Mouse (Mus musculus) MEL (cell line): ENCODE measurements around the gene Nans. TPM values are rescaled to one million over a fixed set of nuclear protein-coding genes. Genes with fewer than 3 reads are reported as not detected.

ENCODE experiments used
- DNase-seq: peaks from one replicate; pipeline ENCODE4 v3.0.0; 2011; ENCODE audit warnings: low read depth, low spot score
- H3K27ac ChIP-seq: 2 replicates; pipeline ENCODE4 v1.5.1; 2012; ENCODE audit warnings: low read depth, mild to moderate bottlenecking, control low read depth, low read length, moderate library complexity; ENCODE audit not compliant: control insufficient read depth
- H3K27me3 ChIP-seq, 2 experiments: fragments of 150-350 bp in 1 of 2; sonication (generic) in 1 of 2; 2 replicates each; pipeline ENCODE4 v1.6.1; 2012; ENCODE audit warnings: low read length in 2 of 2, mild to moderate bottlenecking in 2 of 2, improper control_type of control experiment in 1 of 2, moderate library complexity in 1 of 2; ENCODE audit not compliant: insufficient read depth in 2 of 2, control insufficient read depth in 1 of 2
- H3K36me3 ChIP-seq, 2 experiments: 2 replicates each; pipeline ENCODE4 v1.6.1; 2012 to 2014; ENCODE audit warnings: low read length in 2 of 2, improper control_type of control experiment in 1 of 2, inconsistent platforms in 1 of 2, mild to moderate bottlenecking in 1 of 2; ENCODE audit not compliant: insufficient read depth in 2 of 2, control insufficient read depth in 1 of 2
- H3K4me1 ChIP-seq, 2 experiments: fragments of 150-350 bp in 1 of 2; sonication (generic) in 1 of 2; 2 replicates each; pipeline ENCODE4 v1.6.1; 2012; ENCODE audit warnings: low read length in 2 of 2, improper control_type of control experiment in 1 of 2, mild to moderate bottlenecking in 1 of 2; ENCODE audit not compliant: insufficient read depth in 2 of 2, control insufficient read depth in 1 of 2
- H3K4me3 ChIP-seq, 2 experiments: fragments of 150-350 bp in 1 of 2; sonication (generic) in 1 of 2; 2 replicates each; pipeline ENCODE4 v1.5.1; 2012; ENCODE audit warnings: low read depth in 2 of 2, low read length in 2 of 2, mild to moderate bottlenecking in 2 of 2, moderate library complexity in 2 of 2, control low read depth in 1 of 2, improper control_type of control experiment in 1 of 2; ENCODE audit not compliant: control insufficient read depth in 1 of 2, insufficient read depth in 1 of 2
- H3K79me2 ChIP-seq: 2 replicates; pipeline ENCODE4 v1.6.1; 2012; ENCODE audit warnings: mild to moderate bottlenecking, low read length, moderate library complexity; ENCODE audit not compliant: control insufficient read depth, poor library complexity, insufficient read depth
- H3K9ac ChIP-seq: 2 replicates; pipeline ENCODE4 v1.6.1; 2012; ENCODE audit warnings: low read depth, mild to moderate bottlenecking, control low read depth, low read length, moderate library complexity; ENCODE audit not compliant: control insufficient read depth, poor library complexity, severe bottlenecking
- H3K9me3 ChIP-seq: fragments of 150-350 bp; sonication (generic); replicated peaks from 2 replicates; pipeline ENCODE4 v1.6.1; 2012; ENCODE audit warnings: mild to moderate bottlenecking, low read length, improper control_type of control experiment, moderate library complexity; ENCODE audit not compliant: insufficient read depth
- BHLHE40 ChIP-seq: IDR thresholded peaks from 2 replicates; pipeline ENCODE4 v1.6.1; 2012; ENCODE audit warnings: low read depth, mild to moderate bottlenecking, inconsistent platforms, low read length, improper control_type of control experiment, borderline replicate concordance
- CHD1 ChIP-seq: IDR thresholded peaks from 2 replicates; pipeline ENCODE4 v1.6.1; 2012; ENCODE audit warnings: low read depth, mild to moderate bottlenecking, inconsistent platforms, low read length, improper control_type of control experiment
- E2F4 ChIP-seq: IDR thresholded peaks from 2 replicates; pipeline ENCODE4 v1.6.1; 2011; ENCODE audit warnings: low read depth, low read length, improper control_type of control experiment, borderline replicate concordance
- ELF1 ChIP-seq: IDR thresholded peaks from 2 replicates; pipeline ENCODE4 v1.6.1; 2014; ENCODE audit warnings: low read depth, mild to moderate bottlenecking, inconsistent platforms, low read length, improper control_type of control experiment, moderate library complexity
- EP300 ChIP-seq, 2 experiments: IDR thresholded peaks; 2 replicates each; pipeline ENCODE4 v1.6.1; 2011; ENCODE audit warnings: improper control_type of control experiment in 2 of 2, low read length in 2 of 2, low read depth in 1 of 2, mild to moderate bottlenecking in 1 of 2
- GABPA ChIP-seq: IDR thresholded peaks from 2 replicates; pipeline ENCODE4 v1.6.1; 2012; ENCODE audit warnings: low read depth, mild to moderate bottlenecking, inconsistent platforms, low read length, improper control_type of control experiment, moderate library complexity
- GATA1 ChIP-seq: IDR thresholded peaks from 2 replicates; pipeline ENCODE4 v1.6.1; 2011; ENCODE audit warnings: low read depth, low read length, improper control_type of control experiment
- JUND ChIP-seq: IDR thresholded peaks from 2 replicates; pipeline ENCODE4 v1.6.1; 2011; ENCODE audit warnings: low read depth, mild to moderate bottlenecking, improper control_type of control experiment, low read length
- MAFK ChIP-seq: IDR thresholded peaks from 2 replicates; pipeline ENCODE4 v1.6.1; 2011; ENCODE audit warnings: low read depth, mild to moderate bottlenecking, low read length, improper control_type of control experiment, borderline replicate concordance
- MAZ ChIP-seq: IDR thresholded peaks from 2 replicates; pipeline ENCODE4 v1.6.1; 2012; ENCODE audit warnings: low read depth, mild to moderate bottlenecking, inconsistent platforms, low read length, improper control_type of control experiment
- MYB ChIP-seq: IDR thresholded peaks from 2 replicates; pipeline ENCODE4 v1.6.1; 2011; ENCODE audit warnings: mild to moderate bottlenecking, low read depth, low read length, improper control_type of control experiment
- NELFE ChIP-seq: IDR thresholded peaks from 2 replicates; pipeline ENCODE4 v1.6.1; 2011; ENCODE audit warnings: low read depth, low read length, improper control_type of control experiment
- NRF1 ChIP-seq: IDR thresholded peaks from 2 replicates; pipeline ENCODE4 v1.6.1; 2014; ENCODE audit warnings: low read depth, mild to moderate bottlenecking, inconsistent platforms, low read length, improper control_type of control experiment, moderate library complexity; ENCODE audit not compliant: poor library complexity, insufficient read depth, severe bottlenecking
- POLR2A ChIP-seq, 2 experiments: IDR thresholded peaks; 2 replicates each; pipeline ENCODE4 v1.6.1; 2011 to 2012; ENCODE audit warnings: low read length in 2 of 2, mild to moderate bottlenecking in 2 of 2, control low read depth in 1 of 2, improper control_type of control experiment in 1 of 2, low read depth in 1 of 2, moderate library complexity in 1 of 2; ENCODE audit not compliant: control insufficient read depth in 1 of 2, insufficient read depth in 1 of 2, poor library complexity in 1 of 2
- POLR2AphosphoS5 ChIP-seq: IDR thresholded peaks from 2 replicates; pipeline ENCODE4 v1.6.1; 2012; ENCODE audit warnings: low read depth, borderline replicate concordance, mild to moderate bottlenecking, inconsistent platforms, low read length, moderate library complexity, mixed read lengths
- RAD21 ChIP-seq: IDR thresholded peaks from 2 replicates; pipeline ENCODE4 v1.6.1; 2011; ENCODE audit warnings: mild to moderate bottlenecking, low read depth, low read length, improper control_type of control experiment
- RCOR1 ChIP-seq: IDR thresholded peaks from 2 replicates; pipeline ENCODE4 v1.6.1; 2012; ENCODE audit warnings: low read depth, mild to moderate bottlenecking, inconsistent platforms, low read length, improper control_type of control experiment
- SIN3A ChIP-seq: IDR thresholded peaks from 2 replicates; pipeline ENCODE4 v1.6.1; 2012; ENCODE audit warnings: low read length, improper control_type of control experiment, inconsistent platforms
- SMC3 ChIP-seq: IDR thresholded peaks from 2 replicates; pipeline ENCODE4 v1.6.1; 2011; ENCODE audit warnings: low read depth, low read length, improper control_type of control experiment
- TAL1 ChIP-seq: IDR thresholded peaks from 2 replicates; pipeline ENCODE4 v1.6.1; 2012; ENCODE audit warnings: mild to moderate bottlenecking, inconsistent platforms, low read length, moderate library complexity, mixed read lengths
- TBP ChIP-seq: IDR thresholded peaks from 2 replicates; pipeline ENCODE4 v1.8.0; 2011; ENCODE audit warnings: low read depth, low read length, improper control_type of control experiment
- TCF12 ChIP-seq: IDR thresholded peaks from 2 replicates; pipeline ENCODE4 v1.6.1; 2014; ENCODE audit warnings: low read depth, mild to moderate bottlenecking, inconsistent platforms, low read length, improper control_type of control experiment, moderate library complexity
- UBTF ChIP-seq: IDR thresholded peaks from 2 replicates; pipeline ENCODE4 v1.6.1; 2012; ENCODE audit warnings: low read depth, mild to moderate bottlenecking, inconsistent platforms, low read length, improper control_type of control experiment, moderate library complexity, borderline replicate concordance; ENCODE audit not compliant: insufficient read depth
- USF1 ChIP-seq: IDR thresholded peaks from 2 replicates; pipeline ENCODE4 v1.6.1; 2014; ENCODE audit warnings: low read depth, mild to moderate bottlenecking, inconsistent platforms, low read length, improper control_type of control experiment, moderate library complexity
- USF2 ChIP-seq, 2 experiments: IDR thresholded peaks; 2 replicates each; pipeline ENCODE4 v1.6.1; 2011 to 2012; ENCODE audit warnings: improper control_type of control experiment in 2 of 2, low read length in 2 of 2, borderline replicate concordance in 1 of 2, inconsistent platforms in 1 of 2, low read depth in 1 of 2, mild to moderate bottlenecking in 1 of 2; ENCODE audit not compliant: insufficient read depth in 1 of 2
- ZC3H11A ChIP-seq: IDR thresholded peaks from 2 replicates; pipeline ENCODE4 v1.6.1; 2012; ENCODE audit warnings: low read depth, mild to moderate bottlenecking, inconsistent platforms, low read length, improper control_type of control experiment
- ZKSCAN1 ChIP-seq: IDR thresholded peaks from 2 replicates; pipeline ENCODE4 v1.6.1; 2012; ENCODE audit warnings: low read depth, mild to moderate bottlenecking, inconsistent platforms, low read length, improper control_type of control experiment, moderate library complexity
- polyA plus RNA-seq, 2 experiments: library from polyadenylated mRNA; stranded (reverse) in 1 of 2; unstranded in 1 of 2; fragments of >175 nt in 1 of 2; fragments of >200 nt in 1 of 2; gene quantifications; 2 replicates each; pipeline versions ENCODE4 v1.2.1 to v1.2.4; 2012; ENCODE audit warnings: low replicate concordance in 2 of 2, low read depth in 1 of 2; ENCODE audit not compliant: insufficient read length in 2 of 2, insufficient read depth in 1 of 2, missing spikeins in 1 of 2
- total RNA-seq: library from RNA; depleted of rRNA; stranded (reverse); fragments of 300-350 nt; gene quantifications from 2 replicates; pipeline ENCODE4 v1.2.3, GENCODE M21; 2012

The Nans gene
- total and polyA plus RNA-seq, 3 experiments, result 136 to 246 (median 182) TPM

- H3K4me3 ChIP-seq, result no peak overlapping the region
- TF ChIP-seq ELF1, result no peak
- H3K9ac ChIP-seq, result no peak overlapping the region
- no peaks in the 10 kb centered on the region for H3K79me2 ChIP-seq
- H3K36me3 ChIP-seq, result no peaks in the 10 kb centered on the region; a peak in 2 of 4 replicates
- no peak overlapping the region for H3K27ac ChIP-seq
- H3K27me3 ChIP-seq, result no peaks in the 10 kb centered on the region; a peak in 2 of 4 replicates
- peaks cover 0 to 11% of the 10 kb centered on the region in 2 experiments; a peak in 1 of 4 replicates for H3K4me1 ChIP-seq
- no peaks in the 10 kb centered on the region for H3K9me3 ChIP-seq
- no peak for DNase-seq
Observed at GRCm38 (mm10) chr4:46533934-46534720, 45.1 kb downstream of the Nans start.

GRCm38 (mm10) chr4:46535094-46535830 lies 46.2 kb downstream of the Nans start:
- H3K4me3 ChIP-seq, result peak overlapping the region; percentile 63 to 84
- no peaks in the 10 kb centered on the region; a peak in 2 of 4 replicates for H3K27me3 ChIP-seq
- peaks cover 0 to 11% of the 10 kb centered on the region in 2 experiments; a peak in 1 of 4 replicates for H3K4me1 ChIP-seq
- no peaks in the 10 kb centered on the region for H3K9me3 ChIP-seq
- H3K79me2 ChIP-seq, result no peaks in the 10 kb centered on the region
- H3K36me3 ChIP-seq, result no peaks in the 10 kb centered on the region; a peak in 2 of 4 replicates
- peak overlapping the region; percentile 15; the same call in 1 of the 2 replicates for H3K27ac ChIP-seq
- peak overlapping the region; percentile 64 for H3K9ac ChIP-seq
- peak; percentile 54 for DNase-seq
- TF ChIP-seq TCF12, result no peak
- 0 out of 2 replicates have a peak, but pooled peaks have one; percentile 27 for TF ChIP-seq SIN3A
- no peak for TF ChIP-seq POLR2A (IDR thresholded peaks at IDR 0.05; ENCODE audit: control insufficient read depth in 1 of 2, insufficient read depth in 1 of 2, low read depth in 1 of 2, low read length in 2 of 2, poor library complexity in 1 of 2)
- TF ChIP-seq TBP, result 0 out of 2 replicates have a peak, but pooled peaks have one; percentile 32
- no peak for TF ChIP-seq SMC3
- no peak for TF ChIP-seq NELFE
- peak; percentile 89 for TF ChIP-seq RCOR1
- no peak for TF ChIP-seq NRF1
- no peak for TF ChIP-seq USF1
- TF ChIP-seq TAL1, result no peak
- TF ChIP-seq MAFK, result no peak
- TF ChIP-seq GABPA, result no peak
- TF ChIP-seq E2F4, result no peak
- TF ChIP-seq USF2 (IDR thresholded peaks at IDR 0.05; ENCODE audit: borderline replicate concordance in 1 of 2, insufficient read depth in 1 of 2, low read depth in 1 of 2, low read length in 2 of 2), result no peak
- peak; percentile 29 to 32; a peak in 2 of 4 replicates for TF ChIP-seq EP300 (IDR thresholded peaks at IDR 0.05; ENCODE audit: low read depth in 1 of 2, low read length in 2 of 2)
- TF ChIP-seq ELF1, result 0 out of 2 replicates have a peak, but pooled peaks have one; percentile 43
- no peak for TF ChIP-seq UBTF
- no peak for TF ChIP-seq BHLHE40
- TF ChIP-seq ZKSCAN1, result no peak
- TF ChIP-seq ZC3H11A, result no peak
- no peak for TF ChIP-seq POLR2AphosphoS5
- TF ChIP-seq RAD21, result no peak
- peak; percentile 28; the same call in 1 of the 2 replicates for TF ChIP-seq MAZ
- peak; percentile 76 for TF ChIP-seq GATA1
- no peak for TF ChIP-seq CHD1
- TF ChIP-seq MYB, result no peak
- TF ChIP-seq JUND, result no peak
